Mouse (Mus musculus) liver, embryonic 12.5 days (tissue): ENCODE results near the gene Lrrn4. TPM values are rescaled to one million over a fixed set of nuclear protein-coding genes. Genes with fewer than 3 reads are reported as not detected.

Experiments
- ATAC-seq: fragments of 200-750 bp; cut with Nextera tagmentation; 2 replicates; pipeline ENCODE4 v1.8.0; 2017; ENCODE audit warnings: moderate number of reproducible peaks, mild to moderate bottlenecking, moderate library complexity
- H3K27ac ChIP-seq: fragments of 300-500 bp; sonication (generic); 2 replicates; pipeline ENCODE4 v1.5.1; 2016; ENCODE audit warnings: mild to moderate bottlenecking
- H3K27me3 ChIP-seq: fragments of 300-500 bp; sonication (generic); replicated peaks from 2 replicates; pipeline ENCODE4 v1.6.1; 2016; ENCODE audit warnings: mild to moderate bottlenecking, moderate library complexity
- H3K36me3 ChIP-seq: fragments of 300-500 bp; sonication (generic); 2 replicates; pipeline ENCODE4 v1.6.1; 2016; ENCODE audit warnings: mild to moderate bottlenecking, moderate library complexity
- H3K4me1 ChIP-seq: fragments of 300-500 bp; sonication (generic); 2 replicates; pipeline ENCODE4 v1.6.1; 2016
- H3K4me2 ChIP-seq: fragments of 300-500 bp; sonication (generic); 2 replicates; pipeline ENCODE4 v1.6.1; 2016; ENCODE audit warnings: mild to moderate bottlenecking, moderate library complexity
- H3K4me3 ChIP-seq: fragments of 300-500 bp; sonication (generic); 2 replicates; pipeline ENCODE4 v1.5.1; 2016; ENCODE audit warnings: mild to moderate bottlenecking, moderate library complexity
- H3K9ac ChIP-seq: fragments of 300-500 bp; sonication (generic); 2 replicates; pipeline ENCODE4 v1.6.1; 2016; ENCODE audit warnings: mild to moderate bottlenecking, moderate library complexity
- H3K9me3 ChIP-seq: fragments of 300-500 bp; sonication (generic); replicated peaks from 2 replicates; pipeline ENCODE4 v1.6.1; 2016; ENCODE audit warnings: mild to moderate bottlenecking, moderate library complexity
- WGBS: fragments of 180-500 bp; shearing (Covaris S2); methylation state at CpG from one replicate; pipeline ENCODE4 v1.1.7; 2016; ENCODE audit not compliant: insufficient replicate concordance; 5-methylcytosine and 5-hydroxymethylcytosine counted together
- polyA plus RNA-seq: library from polyadenylated mRNA; unstranded; fragments of >200 nt; fragmentation: Nextera tagmentation; extraction: Ambion mirVana; gene quantifications from 2 replicates; pipeline ENCODE4 v1.2.1, GENCODE M21; 2016

The Lrrn4 gene
- polyA plus RNA-seq, 1 experiment from 2014 or later: 1.8 TPM

GRCm38 (mm10) chr2:132867521-132867920, 13.2 kb downstream of the Lrrn4 start:
- H3K4me2 ChIP-seq: no peak overlapping the region
- H3K27ac ChIP-seq: no peak overlapping the region
- no peak overlapping the region for H3K4me3 ChIP-seq
- H3K4me1 ChIP-seq: no peaks in the 10 kb centered on the region
- H3K9me3 ChIP-seq: no peaks in the 10 kb centered on the region
- H3K27me3 ChIP-seq: no peaks in the 10 kb centered on the region
- 58% methylated on average over 5 of the region's 5 CpGs for WGBS
- no peak for ATAC-seq
- peaks cover 20% of the 10 kb centered on the region for H3K36me3 ChIP-seq
- H3K9ac ChIP-seq: no peak overlapping the region

GRCm38 (mm10) chr2:132863325-132863724, 17.4 kb downstream of the Lrrn4 start:
- Histone ChIP-seq H3K9me3 (no peaks in the 10 kb centered on the region), H3K27ac (no peak overlapping the region), H3K4me1 (peaks cover 9% of the 10 kb centered on the region), H3K4me2 (no peak overlapping the region), H3K36me3 (peaks cover 24% of the 10 kb centered on the region), H3K4me3 (no peak overlapping the region), H3K27me3 (no peaks in the 10 kb centered on the region), H3K9ac (no peak overlapping the region)
- 85% methylated on average over 2 of the region's 2 CpGs for WGBS
- no peak for ATAC-seq

GRCm38 (mm10) chr2:132861456-132861855, 19.2 kb downstream of the Lrrn4 start:
- H3K4me1 ChIP-seq: peaks cover 11% of the 10 kb centered on the region
- H3K4me2 ChIP-seq: no peak overlapping the region
- H3K36me3 ChIP-seq: peaks cover 20% of the 10 kb centered on the region
- H3K9me3 ChIP-seq: no peaks in the 10 kb centered on the region
- H3K9ac ChIP-seq: no peak overlapping the region
- 79% methylated on average over 2 of the region's 2 CpGs for WGBS
- H3K4me3 ChIP-seq: no peak overlapping the region
- H3K27me3 ChIP-seq: no peaks in the 10 kb centered on the region
- no peak overlapping the region for H3K27ac ChIP-seq
- no peak for ATAC-seq

- H3K9ac ChIP-seq: no peak overlapping the region
- no peak overlapping the region for H3K4me2 ChIP-seq
- peaks cover 12% of the 10 kb centered on the region for H3K4me1 ChIP-seq
- H3K27ac ChIP-seq: no peak overlapping the region
- no peak overlapping the region for H3K4me3 ChIP-seq
- ATAC-seq: no peak
- no peaks in the 10 kb centered on the region for H3K9me3 ChIP-seq
- no peaks in the 10 kb centered on the region for H3K27me3 ChIP-seq
- peaks cover 15% of the 10 kb centered on the region for H3K36me3 ChIP-seq
Measured at GRCm38 (mm10) chr2:132860435-132860834, 20.3 kb downstream of the Lrrn4 start.

GRCm38 (mm10) chr2:132856333-132856732, 24.4 kb downstream of the Lrrn4 start:
- Histone ChIP-seq H3K36me3 (peaks cover 25% of the 10 kb centered on the region), H3K4me1 (peaks cover 22% of the 10 kb centered on the region), H3K4me3 (no peak overlapping the region), H3K4me2 (no peak overlapping the region), H3K9ac (no peak overlapping the region), H3K27me3 (no peaks in the 10 kb centered on the region), H3K9me3 (no peaks in the 10 kb centered on the region), H3K27ac (no peak overlapping the region)
- 52% methylated on average over 5 of the region's 5 CpGs for WGBS
- ATAC-seq: no peak

- no peaks in the 10 kb centered on the region for H3K9me3 ChIP-seq
- 84% methylated on average over 1 of the region's 1 CpGs for WGBS
- H3K4me3 ChIP-seq: no peak overlapping the region
- H3K4me1 ChIP-seq: peaks cover 36% of the 10 kb centered on the region
- no peak overlapping the region for H3K4me2 ChIP-seq
- H3K36me3 ChIP-seq: peaks cover 36% of the 10 kb centered on the region
- H3K27ac ChIP-seq: no peak overlapping the region
- H3K27me3 ChIP-seq: no peaks in the 10 kb centered on the region
- ATAC-seq: no peak
- H3K9ac ChIP-seq: no peak overlapping the region
Measured at GRCm38 (mm10) chr2:132853051-132853450, 27.6 kb downstream of the Lrrn4 start.

GRCm38 (mm10) chr2:132849141-132849540, 31.6 kb downstream of the Lrrn4 start:
- no peak overlapping the region for H3K4me2 ChIP-seq
- ATAC-seq: no peak
- WGBS: 82% methylated on average over 6 of the region's 6 CpGs

GRCm38 (mm10) chr2:132848361-132848760, 32.3 kb downstream of the Lrrn4 start:
- WGBS: 85% methylated on average over 4 of the region's 4 CpGs
- H3K27ac ChIP-seq: no peak overlapping the region
- H3K36me3 ChIP-seq: peaks cover 26% of the 10 kb centered on the region
- H3K9ac ChIP-seq: 0 out of 2 replicates have a peak overlapping the region, but pooled peaks have one; percentile 22
- H3K4me1 ChIP-seq: peaks cover 50% of the 10 kb centered on the region
- peak overlapping the region; percentile 93 for H3K4me2 ChIP-seq
- H3K27me3 ChIP-seq: no peaks in the 10 kb centered on the region
- H3K9me3 ChIP-seq: no peaks in the 10 kb centered on the region
- peak overlapping the region; percentile 95; the same call in 1 of the 2 replicates for H3K4me3 ChIP-seq
- no peak for ATAC-seq

More at GRCm38 (mm10) chr2:132849141-132849540, 31.6 kb downstream of the Lrrn4 start:
- peaks cover 50% of the 10 kb centered on the region for H3K4me1 ChIP-seq
- no peaks in the 10 kb centered on the region for H3K27me3 ChIP-seq
- H3K27ac ChIP-seq: no peak overlapping the region
- no peak overlapping the region for H3K9ac ChIP-seq
- H3K4me3 ChIP-seq: no peak overlapping the region
- peaks cover 31% of the 10 kb centered on the region for H3K36me3 ChIP-seq
- H3K9me3 ChIP-seq: no peaks in the 10 kb centered on the region

- Histone ChIP-seq H3K27ac (no peak overlapping the region), H3K36me3 (peaks cover 28% of the 10 kb centered on the region)
- 41% methylated on average over 7 of the region's 7 CpGs for WGBS
Measured at GRCm38 (mm10) chr2:132847581-132847980, 33.1 kb downstream of the Lrrn4 start.

GRCm38 (mm10) chr2:132846407-132847358, 34.0 kb downstream of the Lrrn4 start, which contains the start of gene Crls1:
TSS of gene Crls1 (plus strand) at chr2:132846666.
- Histone ChIP-seq H3K9ac (peak within 1 kb of the TSS; percentile 91), H3K27me3 (no peaks in the 10 kb centered on the region), H3K4me3 (peak within 1 kb of the TSS; percentile 95), H3K36me3 (peaks cover 34% of the 10 kb centered on the region), H3K9me3 (no peaks in the 10 kb centered on the region), H3K27ac (peak within 1 kb of the TSS; percentile 79), H3K4me1 (peaks cover 44% of the 10 kb centered on the region), H3K4me2 (peak within 1 kb of the TSS; percentile 93)
- WGBS: under 1% methylated on average over 93 of the region's 96 CpGs
- ATAC-seq: peak; percentile 90

More at GRCm38 (mm10) chr2:132847581-132847980, 33.1 kb downstream of the Lrrn4 start:
- Histone ChIP-seq H3K4me2 (peak overlapping the region; percentile 93), H3K4me3 (peak overlapping the region; percentile 95), H3K27me3 (no peaks in the 10 kb centered on the region), H3K9ac (peak overlapping the region; percentile 91), H3K4me1 (peaks cover 50% of the 10 kb centered on the region), H3K9me3 (no peaks in the 10 kb centered on the region)
- no peak for ATAC-seq

- 80% methylated on average over 4 of the region's 4 CpGs for WGBS
- H3K9ac ChIP-seq: no peak overlapping the region
- no peaks in the 10 kb centered on the region for H3K27me3 ChIP-seq
- no peak overlapping the region for H3K4me2 ChIP-seq
- ATAC-seq: no peak
- 0 out of 2 replicates have a peak, but pooled peaks cover 2% of the 10 kb centered on the region for H3K4me1 ChIP-seq
- H3K36me3 ChIP-seq: peaks cover 69% of the 10 kb centered on the region
- H3K4me3 ChIP-seq: no peak overlapping the region
- no peak overlapping the region for H3K27ac ChIP-seq
- H3K9me3 ChIP-seq: no peaks in the 10 kb centered on the region
Measured at GRCm38 (mm10) chr2:132841071-132841470, 39.6 kb downstream of the Lrrn4 start.
